Mouse (Mus musculus): Measurements from ENCODE around the gene Smurf2.

Smurf2 gene

GRCm38 (mm10) chr11:106777395-106777794 lies 143.1 kb downstream of the Smurf2 start:
- no peak for DNase-seq (ENCODE audit: low spot score)

GRCm38 (mm10) chr11:106776960-106777359 lies 143.6 kb downstream of the Smurf2 start:
- DNase-seq (ENCODE audit: low spot score) = no peak

- no peak for DNase-seq (ENCODE audit: low spot score)
These were observed 147.5 kb downstream of the Smurf2 start for GRCm38 (mm10) chr11:106773061-106773460.

GRCm38 (mm10) chr11:106770195-106770974 lies 150.1 kb downstream of the Smurf2 start:
- no peak for DNase-seq (ENCODE audit: low spot score)

All from c-Kit-positive CD71-positive TER-119-positive erythroid progenitor cells, embryonic 14.5 days (primary cell).